Mouse (Mus musculus) heart, embryonic 15.5 days (tissue): ENCODE data around the gene Susd6. TPM values are rescaled to one million over a fixed set of nuclear protein-coding genes. Genes with fewer than 3 reads are reported as not detected.

Source experiments
- ATAC-seq: fragments of 200-750 bp; cut with Nextera tagmentation; replicated peaks from 2 replicates; pipeline ENCODE4 v1.8.0; 2017; ENCODE audit warnings: low read depth, moderate TSS enrichment; ENCODE audit not compliant: insufficient number of reproducible peaks, insufficient read depth, low FRiP score
- H3K27ac ChIP-seq: fragments of 300-500 bp; sonication (generic); 2 replicates; pipeline ENCODE4 v1.5.1; 2015; ENCODE audit warnings: mild to moderate bottlenecking, inconsistent platforms
- H3K27me3 ChIP-seq: fragments of 300-500 bp; sonication (generic); 2 replicates; pipeline ENCODE4 v1.6.1; 2015; ENCODE audit warnings: inconsistent platforms
- H3K36me3 ChIP-seq: fragments of 300-500 bp; sonication (generic); 2 replicates; pipeline ENCODE4 v1.6.1; 2015; ENCODE audit warnings: mild to moderate bottlenecking, inconsistent platforms
- H3K4me1 ChIP-seq: fragments of 300-500 bp; sonication (generic); replicated peaks from 2 replicates; pipeline ENCODE4 v1.6.1; 2015; ENCODE audit warnings: inconsistent platforms
- H3K4me2 ChIP-seq: fragments of 300-500 bp; sonication (generic); 2 replicates; pipeline ENCODE4 v1.6.1; 2015; ENCODE audit warnings: inconsistent platforms, mild to moderate bottlenecking, moderate library complexity
- H3K4me3 ChIP-seq: fragments of 300-500 bp; sonication (generic); 2 replicates; pipeline ENCODE4 v1.5.1; 2015; ENCODE audit warnings: mild to moderate bottlenecking, inconsistent platforms
- H3K9ac ChIP-seq: fragments of 300-500 bp; sonication (generic); 2 replicates; pipeline ENCODE4 v1.6.1; 2015; ENCODE audit warnings: mild to moderate bottlenecking, inconsistent platforms
- H3K9me3 ChIP-seq: fragments of 300-500 bp; sonication (generic); replicated peaks from 2 replicates; pipeline ENCODE4 v1.6.1; 2016; ENCODE audit warnings: inconsistent platforms
- WGBS: fragments of 180-500 bp; shearing (Covaris S2); methylation state at CpG from one replicate; pipeline ENCODE4 v1.1.7; 2015; ENCODE audit warnings: mixed read lengths; 5-methylcytosine and 5-hydroxymethylcytosine counted together
- polyA plus RNA-seq: library from polyadenylated mRNA; unstranded; fragments of >200 nt; fragmentation: Nextera tagmentation; extraction: Ambion mirVana; gene quantifications from 2 replicates; pipeline ENCODE4 v1.2.1, GENCODE M21; 2015

Gene Susd6
- polyA plus RNA-seq, 1 experiment from 2014 or later = 16.4 TPM

GRCm38 (mm10) chr12:80800156-80800555, 9.8 kb downstream of the Susd6 start:
- no peak overlapping the region for H3K4me2 ChIP-seq
- H3K9me3 ChIP-seq = no peaks in the 10 kb centered on the region
- no peak overlapping the region for H3K27ac ChIP-seq
- H3K9ac ChIP-seq = no peak overlapping the region
- WGBS = 96% methylated on average over 3 of the region's 3 CpGs
- H3K4me1 ChIP-seq = peaks cover 27% of the 10 kb centered on the region
- no peaks in the 10 kb centered on the region for H3K36me3 ChIP-seq
- H3K4me3 ChIP-seq = no peak overlapping the region
- no peaks in the 10 kb centered on the region for H3K27me3 ChIP-seq
- no peak for ATAC-seq

- Histone ChIP-seq H3K4me1 (peaks cover 18% of the 10 kb centered on the region), H3K9ac (no peak overlapping the region), H3K4me3 (no peak overlapping the region), H3K36me3 (no peaks in the 10 kb centered on the region), H3K4me2 (no peak overlapping the region), H3K27me3 (no peaks in the 10 kb centered on the region), H3K27ac (no peak overlapping the region), H3K9me3 (no peaks in the 10 kb centered on the region)
- ATAC-seq = no peak
- WGBS = 97% methylated on average over 1 of the region's 1 CpGs
Measured at GRCm38 (mm10) chr12:80801443-80801842, 11.1 kb downstream of the Susd6 start.

- H3K27me3 ChIP-seq = no peaks in the 10 kb centered on the region
- ATAC-seq = no peak
- H3K9me3 ChIP-seq = no peaks in the 10 kb centered on the region
- peaks cover 24% of the 10 kb centered on the region for H3K4me1 ChIP-seq
- no peak overlapping the region for H3K4me3 ChIP-seq
- H3K9ac ChIP-seq = no peak overlapping the region
- 38% methylated on average over 3 of the region's 3 CpGs for WGBS
- peak overlapping the region; percentile 40; the same call in 1 of the 2 replicates for H3K27ac ChIP-seq
- H3K36me3 ChIP-seq = no peaks in the 10 kb centered on the region
- H3K4me2 ChIP-seq = no peak overlapping the region
Measured at GRCm38 (mm10) chr12:80803924-80804323, 13.6 kb downstream of the Susd6 start.

GRCm38 (mm10) chr12:80804861-80805428, 14.6 kb downstream of the Susd6 start:
- Histone ChIP-seq H3K4me1 (peaks cover 32% of the 10 kb centered on the region), H3K36me3 (no peaks in the 10 kb centered on the region), H3K27ac (no peak overlapping the region), H3K9me3 (no peaks in the 10 kb centered on the region), H3K4me2 (no peak overlapping the region), H3K9ac (no peak overlapping the region), H3K27me3 (no peaks in the 10 kb centered on the region), H3K4me3 (no peak overlapping the region)
- WGBS = 85% methylated on average over 6 of the region's 6 CpGs
- ATAC-seq = no peak

GRCm38 (mm10) chr12:80807451-80808085, 17.3 kb downstream of the Susd6 start:
- WGBS = 62% methylated on average over 2 of the region's 2 CpGs
- H3K4me3 ChIP-seq = no peak overlapping the region
- no peaks in the 10 kb centered on the region for H3K36me3 ChIP-seq
- no peaks in the 10 kb centered on the region for H3K27me3 ChIP-seq
- H3K9me3 ChIP-seq = no peaks in the 10 kb centered on the region
- no peak overlapping the region for H3K4me2 ChIP-seq
- peaks cover 57% of the 10 kb centered on the region for H3K4me1 ChIP-seq
- no peak overlapping the region for H3K9ac ChIP-seq
- no peak for ATAC-seq
- no peak overlapping the region for H3K27ac ChIP-seq

GRCm38 (mm10) chr12:80810005-80810404, 19.7 kb downstream of the Susd6 start:
- no peak overlapping the region for H3K9ac ChIP-seq
- H3K27me3 ChIP-seq = no peaks in the 10 kb centered on the region
- no peaks in the 10 kb centered on the region for H3K9me3 ChIP-seq
- H3K4me2 ChIP-seq = no peak overlapping the region
- WGBS = 46% methylated on average over 2 of the region's 2 CpGs
- H3K36me3 ChIP-seq = no peaks in the 10 kb centered on the region
- ATAC-seq = no peak
- H3K4me1 ChIP-seq = peaks cover 57% of the 10 kb centered on the region
- H3K4me3 ChIP-seq = no peak overlapping the region
- H3K27ac ChIP-seq = no peak overlapping the region

GRCm38 (mm10) chr12:80811646-80812509, 21.6 kb downstream of the Susd6 start:
- Histone ChIP-seq H3K4me2 (0 out of 2 replicates have a peak overlapping the region, but pooled peaks have one; percentile 6), H3K27ac (peak overlapping the region; percentile 57), H3K4me1 (peaks cover 73% of the 10 kb centered on the region), H3K27me3 (no peaks in the 10 kb centered on the region), H3K9ac (no peak overlapping the region), H3K36me3 (no peaks in the 10 kb centered on the region), H3K4me3 (no peak overlapping the region), H3K9me3 (no peaks in the 10 kb centered on the region)
- no peak for ATAC-seq
- 20% methylated on average over 6 of the region's 6 CpGs for WGBS

- 0 out of 2 replicates have a peak overlapping the region, but pooled peaks have one; percentile 6 for H3K4me2 ChIP-seq
- no peaks in the 10 kb centered on the region for H3K36me3 ChIP-seq
- H3K9ac ChIP-seq = no peak overlapping the region
- no peaks in the 10 kb centered on the region for H3K27me3 ChIP-seq
- H3K4me3 ChIP-seq = no peak overlapping the region
- no peak for ATAC-seq
- H3K27ac ChIP-seq = peak overlapping the region; percentile 57
- peaks cover 76% of the 10 kb centered on the region for H3K4me1 ChIP-seq
- no peaks in the 10 kb centered on the region for H3K9me3 ChIP-seq
- 37% methylated on average over 1 of the region's 1 CpGs for WGBS
Measured at GRCm38 (mm10) chr12:80812510-80812820, 22.2 kb downstream of the Susd6 start.

GRCm38 (mm10) chr12:80813456-80813855, 23.1 kb downstream of the Susd6 start:
- no peak overlapping the region for H3K4me3 ChIP-seq
- H3K36me3 ChIP-seq = no peaks in the 10 kb centered on the region
- H3K27ac ChIP-seq = no peak overlapping the region
- H3K9me3 ChIP-seq = no peaks in the 10 kb centered on the region
- no peak overlapping the region for H3K9ac ChIP-seq
- H3K27me3 ChIP-seq = no peaks in the 10 kb centered on the region
- H3K4me2 ChIP-seq = no peak overlapping the region
- WGBS = 79% methylated on average over 2 of the region's 2 CpGs
- H3K4me1 ChIP-seq = peaks cover 82% of the 10 kb centered on the region
- ATAC-seq = no peak

GRCm38 (mm10) chr12:80813872-80814271, 23.6 kb downstream of the Susd6 start:
- no peaks in the 10 kb centered on the region for H3K27me3 ChIP-seq
- no peak overlapping the region for H3K27ac ChIP-seq
- peaks cover 84% of the 10 kb centered on the region for H3K4me1 ChIP-seq
- WGBS = 87% methylated on average over 4 of the region's 4 CpGs
- ATAC-seq = no peak
- H3K36me3 ChIP-seq = no peaks in the 10 kb centered on the region
- no peaks in the 10 kb centered on the region for H3K9me3 ChIP-seq
- H3K4me2 ChIP-seq = no peak overlapping the region
- H3K9ac ChIP-seq = no peak overlapping the region
- H3K4me3 ChIP-seq = no peak overlapping the region

GRCm38 (mm10) chr12:80814529-80814928, 24.2 kb downstream of the Susd6 start:
- H3K36me3 ChIP-seq = no peaks in the 10 kb centered on the region
- peaks cover 81% of the 10 kb centered on the region for H3K4me1 ChIP-seq
- H3K4me3 ChIP-seq = no peak overlapping the region
- WGBS = 48% methylated on average over 3 of the region's 3 CpGs
- no peaks in the 10 kb centered on the region for H3K9me3 ChIP-seq
- no peaks in the 10 kb centered on the region for H3K27me3 ChIP-seq
- H3K27ac ChIP-seq = no peak overlapping the region
- H3K4me2 ChIP-seq = no peak overlapping the region
- no peak overlapping the region for H3K9ac ChIP-seq
- no peak for ATAC-seq
